Mouse (Mus musculus): ENCODE data around the gene Gdf15.

- TF ChIP-seq CTCF (IDR thresholded peaks at IDR 0.05; ENCODE audit: insufficient read depth, low read length), result no peak
- TF ChIP-seq POLR2A (IDR thresholded peaks at IDR 0.05; ENCODE audit: borderline replicate concordance, extremely low read depth, low read depth, low read length), result no peak
Observed at GRCm38 (mm10) chr8:70665599-70665998, 33.3 kb upstream of the Gdf15 start.

Data from lung, adult 2 months (tissue).